Mouse (Mus musculus) naive thymus-derived CD4-positive, alpha-beta T cell, adult 5 months (primary cell): Measurements from ENCODE around the gene Ptprz1. TPM values are rescaled to one million over a fixed set of nuclear protein-coding genes. Genes with fewer than 3 reads are reported as not detected.

Source experiments
- polyA plus RNA-seq: library from polyadenylated mRNA; unstranded; fragments of 100-300 nt; shearing (Covaris generic); gene quantifications from one replicate; pipeline ENCODE4 v1.2.1, GENCODE M21; 2017

Ptprz1 gene
- 0.10 TPM for polyA plus RNA-seq

GRCm38 (mm10) chr6:22874781-22875613, at the start of gene Ptprz1:
TSS of gene Ptprz1 (plus strand) at chr6:22875502.

